Mouse (Mus musculus) adrenal gland, adult 2 months (tissue): ENCODE results near the gene Dbndd2. TPM values are rescaled to one million over a fixed set of nuclear protein-coding genes. Genes with fewer than 3 reads are reported as not detected.

ENCODE experiments used
- DNase-seq: peaks from one replicate; pipeline ENCODE4 v3.0.0; 2021
- polyA plus RNA-seq: library from polyadenylated mRNA; depleted of rRNA; stranded (reverse); fragments of >200 nt; gene quantifications from 2 replicates; pipeline ENCODE4 v1.2.3, GENCODE M21; 2012
- total RNA-seq, 2 experiments: library from RNA; stranded (reverse); gene quantifications; 2 replicates each; pipeline ENCODE4 v1.2.3; 2021

Gene Dbndd2
- total and polyA plus RNA-seq, 3 experiments = 5.5 to 20.8 (median 7.0) TPM

GRCm38 (mm10) chr2:164500511-164500910, 14.6 kb downstream of the Dbndd2 start:
- peak; percentile 89 for DNase-seq

GRCm38 (mm10) chr2:164504919-164505318, 19.0 kb downstream of the Dbndd2 start:
- no peak for DNase-seq

GRCm38 (mm10) chr2:164505619-164506347, 19.9 kb downstream of the Dbndd2 start:
- DNase-seq = no peak

GRCm38 (mm10) chr2:164507811-164508210, 21.9 kb downstream of the Dbndd2 start:
- no peak for DNase-seq

- DNase-seq = no peak
Observed at GRCm38 (mm10) chr2:164510621-164511190, 24.8 kb downstream of the Dbndd2 start.

- no peak for DNase-seq
Observed at GRCm38 (mm10) chr2:164512121-164512909, 26.4 kb downstream of the Dbndd2 start.

- peak; percentile 81 for DNase-seq
Observed at GRCm38 (mm10) chr2:164513389-164513788, 27.5 kb downstream of the Dbndd2 start.

- DNase-seq = no peak
Observed at GRCm38 (mm10) chr2:164514916-164515315, 29.0 kb downstream of the Dbndd2 start.

GRCm38 (mm10) chr2:164515897-164516296, 30.0 kb downstream of the Dbndd2 start:
- DNase-seq = no peak

GRCm38 (mm10) chr2:164516592-164516991, 30.7 kb downstream of the Dbndd2 start:
- no peak for DNase-seq

- DNase-seq = peak; percentile 69
Observed at GRCm38 (mm10) chr2:164517485-164518221, 31.7 kb downstream of the Dbndd2 start.

GRCm38 (mm10) chr2:164518266-164519170, 32.6 kb downstream of the Dbndd2 start:
- no peak for DNase-seq

GRCm38 (mm10) chr2:164519171-164519526, 33.2 kb downstream of the Dbndd2 start:
- no peak for DNase-seq

- peak; percentile 71 for DNase-seq
Observed at GRCm38 (mm10) chr2:164520782-164521181, 34.9 kb downstream of the Dbndd2 start.

GRCm38 (mm10) chr2:164521841-164522240, 35.9 kb downstream of the Dbndd2 start:
- no peak for DNase-seq

GRCm38 (mm10) chr2:164522280-164522679, 36.4 kb downstream of the Dbndd2 start:
- DNase-seq = no peak

- DNase-seq = no peak
Observed at GRCm38 (mm10) chr2:164523301-164523773, 37.4 kb downstream of the Dbndd2 start.

- DNase-seq = no peak
Observed at GRCm38 (mm10) chr2:164528557-164528956, 42.7 kb downstream of the Dbndd2 start.

GRCm38 (mm10) chr2:164531169-164531568, 45.3 kb downstream of the Dbndd2 start:
- DNase-seq = peak; percentile 57

- DNase-seq = no peak
Observed at GRCm38 (mm10) chr2:164534315-164534714, 48.4 kb downstream of the Dbndd2 start.

GRCm38 (mm10) chr2:164537003-164537402, 51.1 kb downstream of the Dbndd2 start:
- no peak for DNase-seq
